Mouse (Mus musculus) intestine, embryonic 16.5 days (tissue): Measurements from ENCODE around the gene Ociad1. TPM values are rescaled to one million over a fixed set of nuclear protein-coding genes. Genes with fewer than 3 reads are reported as not detected.

Experiments used
- ATAC-seq: fragments of 200-750 bp; cut with Nextera tagmentation; 2 replicates; pipeline ENCODE4 v1.8.0; 2017; ENCODE audit warnings: moderate TSS enrichment, moderate library complexity
- H3K27ac ChIP-seq: fragments of 300-500 bp; sonication (generic); 2 replicates; pipeline ENCODE4 v1.5.1; 2014; ENCODE audit warnings: mild to moderate bottlenecking, low read length
- H3K27me3 ChIP-seq: fragments of 300-500 bp; sonication (generic); replicated peaks from 2 replicates; pipeline ENCODE4 v1.6.1; 2014; ENCODE audit warnings: low read length, control low read depth, mixed read lengths; ENCODE audit not compliant: control insufficient read depth, insufficient read depth
- H3K36me3 ChIP-seq: fragments of 300-500 bp; sonication (generic); 2 replicates; pipeline ENCODE4 v1.6.1; 2014; ENCODE audit warnings: low read length, control low read depth; ENCODE audit not compliant: control insufficient read depth, insufficient read depth
- H3K4me1 ChIP-seq: fragments of 300-500 bp; sonication (generic); 2 replicates; pipeline ENCODE4 v1.6.1; 2014; ENCODE audit warnings: low read length, control low read depth, mixed read lengths; ENCODE audit not compliant: control insufficient read depth, insufficient read depth
- H3K4me2 ChIP-seq: fragments of 300-500 bp; sonication (generic); 2 replicates; pipeline ENCODE4 v1.6.1; 2014; ENCODE audit warnings: low read depth, low read length, control low read depth
- H3K4me3 ChIP-seq: fragments of 300-500 bp; sonication (generic); 2 replicates; pipeline ENCODE4 v1.5.1; 2014; ENCODE audit warnings: mild to moderate bottlenecking, low read length
- H3K9ac ChIP-seq: fragments of 300-500 bp; sonication (generic); 2 replicates; pipeline ENCODE4 v1.6.1; 2014; ENCODE audit warnings: low read depth, low read length
- H3K9me3 ChIP-seq: fragments of 300-500 bp; sonication (generic); 2 replicates; pipeline ENCODE4 v1.6.1; 2016; ENCODE audit warnings: low read length, control low read depth; ENCODE audit not compliant: control insufficient read depth
- WGBS: fragments of 180-500 bp; shearing (Covaris S2); extraction: QIAGEN DNeasy Blood & Tissue Kit; methylation state at CpG from one replicate; pipeline ENCODE4 v1.1.7; 2014; 5-methylcytosine and 5-hydroxymethylcytosine counted together
- polyA plus RNA-seq: library from polyadenylated mRNA; unstranded; fragments of >200 nt; fragmentation: Nextera tagmentation; extraction: Ambion mirVana; gene quantifications from 2 replicates; pipeline ENCODE4 v1.2.1, GENCODE M21; 2015

Ociad1 gene
- polyA plus RNA-seq, 1 experiment from 2014 or later, result 270 TPM

- Histone ChIP-seq H3K9me3 (no peaks in the 10 kb centered on the region), H3K36me3 (no peaks in the 10 kb centered on the region), H3K4me3 (no peak within 1 kb of the TSS), H3K4me2 (no peak within 1 kb of the TSS), H3K4me1 (peaks cover 7% of the 10 kb centered on the region), H3K9ac (no peak within 1 kb of the TSS), H3K27ac (no peak within 1 kb of the TSS), H3K27me3 (no peaks in the 10 kb centered on the region)
- no peak for ATAC-seq
- 82% methylated on average over 8 of the region's 8 CpGs for WGBS
Measured at GRCm38 (mm10) chr5:73340723-73341235, 48.2 kb downstream of the Ociad1 start, which contains the start of gene Ociad2. Gene Ociad2 (minus strand): TSS chr5:73341028.

- Histone ChIP-seq H3K4me1 (peaks cover 5% of the 10 kb centered on the region), H3K36me3 (no peaks in the 10 kb centered on the region), H3K27me3 (no peaks in the 10 kb centered on the region), H3K4me3 (no peak overlapping the region), H3K9ac (no peak overlapping the region), H3K4me2 (no peak overlapping the region), H3K27ac (no peak overlapping the region), H3K9me3 (no peaks in the 10 kb centered on the region)
- WGBS, result 83% methylated on average over 22 of the region's 22 CpGs
- no peak for ATAC-seq
Measured at GRCm38 (mm10) chr5:73342701-73343355, 50.2 kb downstream of the Ociad1 start.

- Histone ChIP-seq H3K9me3 (no peaks in the 10 kb centered on the region), H3K27ac (no peak overlapping the region), H3K4me2 (no peak overlapping the region), H3K36me3 (no peaks in the 10 kb centered on the region), H3K4me3 (no peak overlapping the region), H3K27me3 (no peaks in the 10 kb centered on the region), H3K4me1 (peaks cover 4% of the 10 kb centered on the region; the same call in 1 of the 2 replicates), H3K9ac (no peak overlapping the region)
- WGBS, result 46% methylated on average over 10 of the region's 10 CpGs
- peak; percentile 67 for ATAC-seq
Measured at GRCm38 (mm10) chr5:73344310-73344709, 51.7 kb downstream of the Ociad1 start.

DNA sequence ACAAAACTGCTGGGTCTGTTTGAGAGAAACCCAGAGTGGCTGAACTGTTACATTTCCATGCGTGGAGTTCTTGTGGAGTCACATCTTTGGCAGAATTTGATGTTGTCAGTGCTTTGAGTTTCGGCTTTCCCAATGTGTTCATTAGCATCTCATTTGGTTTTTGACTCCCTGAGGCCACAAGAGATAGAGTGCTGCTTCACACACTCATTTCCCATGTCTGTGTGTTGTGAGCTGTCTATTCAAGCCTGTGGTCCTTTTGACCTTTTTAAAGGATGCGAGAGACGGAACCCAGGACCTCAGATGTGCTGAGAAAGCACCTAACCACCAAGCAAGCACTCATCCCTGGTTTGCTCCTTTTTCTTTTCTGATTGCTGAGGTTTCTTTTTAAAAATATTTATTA lies 52.7 kb downstream of the Ociad1 start:
- 91% methylated on average over 4 of the region's 4 CpGs for WGBS
- Histone ChIP-seq H3K36me3 (no peaks in the 10 kb centered on the region), H3K27ac (no peak overlapping the region), H3K4me3 (no peak overlapping the region), H3K4me1 (peaks cover 7% of the 10 kb centered on the region; the same call in 1 of the 2 replicates), H3K9me3 (no peaks in the 10 kb centered on the region), H3K27me3 (no peaks in the 10 kb centered on the region), H3K4me2 (no peak overlapping the region), H3K9ac (no peak overlapping the region)
- ATAC-seq, result no peak

DNA sequence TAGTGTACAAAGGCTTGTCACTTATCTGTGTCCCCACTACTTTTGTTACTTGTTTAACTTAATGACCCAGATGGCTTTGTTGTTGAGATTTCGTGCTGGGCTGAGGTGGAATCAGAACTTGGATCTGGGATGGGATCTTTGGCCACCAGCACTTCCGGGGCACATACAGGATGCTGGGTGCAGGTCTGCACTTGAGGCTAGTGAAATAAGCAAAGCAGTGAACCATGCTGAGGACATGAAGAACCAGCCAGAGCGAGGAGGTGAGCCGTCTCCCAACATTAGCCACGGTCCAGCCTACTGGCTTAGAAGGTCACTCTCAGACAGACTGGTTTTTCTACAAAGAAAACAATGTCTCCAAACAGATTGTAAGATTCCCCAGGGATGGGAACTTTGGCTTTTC lies 56.9 kb downstream of the Ociad1 start:
- H3K9me3 ChIP-seq, result no peaks in the 10 kb centered on the region
- no peak overlapping the region for H3K9ac ChIP-seq
- ATAC-seq, result no peak
- peaks cover 26% of the 10 kb centered on the region for H3K4me1 ChIP-seq
- H3K36me3 ChIP-seq, result no peaks in the 10 kb centered on the region
- H3K4me2 ChIP-seq, result no peak overlapping the region
- 49% methylated on average over 5 of the region's 5 CpGs for WGBS
- no peak overlapping the region for H3K27ac ChIP-seq
- no peak overlapping the region for H3K4me3 ChIP-seq
- H3K27me3 ChIP-seq, result no peaks in the 10 kb centered on the region

- WGBS, result 85% methylated on average over 1 of the region's 1 CpGs
- Histone ChIP-seq H3K36me3 (no peaks in the 10 kb centered on the region), H3K4me2 (no peak overlapping the region), H3K4me1 (peaks cover 30% of the 10 kb centered on the region), H3K9ac (no peak overlapping the region), H3K4me3 (no peak overlapping the region), H3K27me3 (no peaks in the 10 kb centered on the region), H3K27ac (peak overlapping the region; percentile 74), H3K9me3 (no peaks in the 10 kb centered on the region)
- ATAC-seq, result peak; percentile 44
Measured at GRCm38 (mm10) chr5:73351796-73352195, 59.2 kb downstream of the Ociad1 start.

DNA sequence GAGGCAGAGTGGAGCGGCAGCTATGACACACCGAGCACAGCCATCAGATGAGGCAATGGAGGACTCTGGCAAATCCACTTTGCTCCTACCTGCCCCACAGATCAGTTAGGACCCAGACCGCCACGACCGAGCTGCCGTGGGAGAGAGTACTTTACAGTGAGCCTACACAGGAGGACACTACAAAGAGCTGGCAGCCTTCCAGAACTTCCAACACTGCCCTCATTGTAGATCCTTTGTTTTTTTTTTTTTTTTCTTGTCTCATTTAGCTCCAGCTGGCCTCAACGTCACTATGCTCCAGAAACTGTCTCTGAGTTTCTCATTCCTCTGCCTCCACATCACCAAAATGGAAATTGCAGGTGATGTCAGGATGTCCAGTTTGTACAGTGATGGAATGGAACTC lies 60.9 kb downstream of the Ociad1 start:
- no peak overlapping the region for H3K4me3 ChIP-seq
- no peak overlapping the region for H3K9ac ChIP-seq
- peak overlapping the region; percentile 75 for H3K27ac ChIP-seq
- no peaks in the 10 kb centered on the region for H3K27me3 ChIP-seq
- H3K36me3 ChIP-seq, result no peaks in the 10 kb centered on the region
- peaks cover 35% of the 10 kb centered on the region for H3K4me1 ChIP-seq
- ATAC-seq, result peak; percentile 26; the same call in 1 of the 2 replicates
- H3K9me3 ChIP-seq, result no peaks in the 10 kb centered on the region
- WGBS, result 41% methylated on average over 7 of the region's 7 CpGs
- H3K4me2 ChIP-seq, result no peak overlapping the region

DNA sequence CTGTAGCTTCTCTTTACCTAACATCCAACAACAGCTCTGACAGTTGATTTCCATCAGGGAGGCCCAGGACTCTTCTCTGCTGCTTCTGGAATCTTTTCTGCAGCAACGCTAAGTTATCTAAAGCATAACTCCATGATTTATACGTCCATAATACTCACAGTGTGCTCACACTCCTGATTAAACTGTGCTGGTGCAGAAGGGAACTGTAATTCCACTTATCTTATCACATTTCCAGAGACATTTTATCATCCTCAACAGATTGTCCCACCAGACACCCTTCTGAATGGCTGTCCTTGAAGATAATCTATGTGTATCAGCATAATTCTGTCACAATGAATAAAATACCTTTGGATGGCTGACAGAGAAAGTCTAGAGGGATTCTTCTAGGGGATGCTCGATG lies 61.4 kb downstream of the Ociad1 start:
- Histone ChIP-seq H3K36me3 (no peaks in the 10 kb centered on the region), H3K4me3 (no peak overlapping the region), H3K4me2 (no peak overlapping the region), H3K4me1 (peaks cover 35% of the 10 kb centered on the region), H3K27ac (peak overlapping the region; percentile 75), H3K27me3 (no peaks in the 10 kb centered on the region), H3K9ac (0 out of 2 replicates have a peak overlapping the region, but pooled peaks have one; percentile 21), H3K9me3 (no peaks in the 10 kb centered on the region)
- ATAC-seq, result no peak
- WGBS, result 41% methylated on average over 3 of the region's 3 CpGs

DNA sequence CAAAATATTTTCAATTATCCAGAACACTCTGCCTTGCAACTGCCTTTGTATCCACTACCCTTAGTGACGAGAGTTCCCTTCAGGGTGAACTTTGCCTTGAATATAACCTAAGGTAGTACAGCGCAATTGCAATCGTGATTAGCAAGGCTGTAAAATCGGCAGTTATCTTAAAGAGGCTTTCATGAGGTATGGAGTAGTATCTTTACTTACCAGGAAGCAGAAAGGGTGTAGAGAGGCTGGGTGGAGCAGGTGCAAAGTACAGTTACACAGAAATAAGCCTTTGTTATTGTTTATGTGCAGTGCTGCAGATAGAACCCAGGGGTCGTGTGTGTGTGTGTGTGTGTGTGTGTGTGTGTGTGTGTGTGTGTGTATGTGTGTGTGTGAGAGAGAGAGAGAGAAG lies 62.8 kb downstream of the Ociad1 start:
- peak; percentile 77 for ATAC-seq
- H3K9ac ChIP-seq, result no peak overlapping the region
- H3K4me2 ChIP-seq, result no peak overlapping the region
- no peaks in the 10 kb centered on the region for H3K36me3 ChIP-seq
- no peaks in the 10 kb centered on the region for H3K27me3 ChIP-seq
- peak overlapping the region; percentile 75; the same call in 1 of the 2 replicates for H3K27ac ChIP-seq
- H3K4me1 ChIP-seq, result peaks cover 32% of the 10 kb centered on the region
- no peak overlapping the region for H3K4me3 ChIP-seq
- 52% methylated on average over 5 of the region's 5 CpGs for WGBS
- no peaks in the 10 kb centered on the region for H3K9me3 ChIP-seq
